ENCODE assay signal across 9 mouse cellular contexts in genomic region chr10:76253536-76253935, GRCm38 (mm10). TPM values are rescaled to one million over a fixed set of nuclear protein-coding genes. Genes with fewer than 3 reads are reported as not detected.
DNase-seq lines count a peak whose midpoint lies in the region; ATAC-seq lines count a peak whose summit lies in the region.
"Had no signal": no experiment of that assay in that cellular context is flagged by ENCODE, and none has a peak within 500 bp of the region (broad histone marks: within the 10 kb centered on the region; RNA-seq: fewer than 3 reads in every experiment).

Gene S100b, plus strand, starts transcription at chr10:76253853.

- no peak within 1 kb of the TSS for H3K4me3 ChIP-seq in limb, embryonic 12.5 days (replicated peaks)
- H3K4me3 ChIP-seq in limb, embryonic 10.5 days = no peak within 1 kb of the TSS
- H3K4me3 ChIP-seq in limb, embryonic 13.5 days = peak within 1 kb of the TSS; percentile 20

- H3K9me3 ChIP-seq in limb, embryonic 12.5 days = no peaks in the 10 kb centered on the region
- no peaks in the 10 kb centered on the region for H3K9me3 ChIP-seq in limb, embryonic 10.5 days (replicated peaks)
- no peaks in the 10 kb centered on the region for H3K9me3 ChIP-seq in limb, embryonic 13.5 days

- H3K4me2 ChIP-seq in limb, embryonic 12.5 days = 0 out of 2 replicates have a peak within 1 kb of the TSS, but pooled peaks have one; percentile 4
- peak within 1 kb of the TSS; percentile 40 for H3K4me2 ChIP-seq in limb, embryonic 13.5 days (replicated peaks)

- H3K9ac ChIP-seq in limb, embryonic 12.5 days (replicated peaks) = no peak within 1 kb of the TSS
- peak within 1 kb of the TSS; percentile 31; the same call in 1 of the 2 replicates for H3K9ac ChIP-seq in limb, embryonic 13.5 days

- H3K4me1 ChIP-seq in limb, embryonic 12.5 days (replicated peaks) = peaks cover 12% of the 10 kb centered on the region
- no peaks in the 10 kb centered on the region for H3K4me1 ChIP-seq in limb, embryonic 10.5 days
- peaks cover 16% of the 10 kb centered on the region for H3K4me1 ChIP-seq in limb, embryonic 13.5 days

- H3K27ac ChIP-seq in limb, embryonic 12.5 days = peak within 1 kb of the TSS; percentile 47; the same call in 1 of the 2 replicates
- H3K27ac ChIP-seq in limb, embryonic 10.5 days = no peak within 1 kb of the TSS
- peak within 1 kb of the TSS; percentile 39; the same call in 1 of the 2 replicates for H3K27ac ChIP-seq in limb, embryonic 13.5 days

- DNase-seq in cerebellum, adult 11-12 months = peak; percentile 32
- no peak for DNase-seq in cerebellum, postnatal 4 days (ENCODE audit: low spot score in 2 of 2)
- no peak for DNase-seq in limb, embryonic 10.5 days (ENCODE audit: low spot score)
- DNase-seq in gastrocnemius, postnatal 4 days (ENCODE audit: low spot score in 2 of 2) = peak in 1 of 2 experiments; percentile 63
- no peak for DNase-seq in thymus, postnatal 25 days

- WGBS in limb, embryonic 12.5 days = 56% methylated on average over 4 of the region's 4 CpGs
- WGBS in limb, embryonic 10.5 days = 77% methylated on average over 4 of the region's 4 CpGs
- WGBS in limb, embryonic 13.5 days = 37% methylated on average over 4 of the region's 4 CpGs

- H3K36me3 ChIP-seq in limb, embryonic 12.5 days = no peaks in the 10 kb centered on the region
- H3K36me3 ChIP-seq in limb, embryonic 10.5 days = no peaks in the 10 kb centered on the region
- peaks cover 4% of the 10 kb centered on the region; the same call in 1 of the 2 replicates for H3K36me3 ChIP-seq in limb, embryonic 13.5 days

- ATAC-seq in limb, embryonic 12.5 days (ENCODE audit: insufficient number of reproducible peaks, insufficient read depth, low FRiP score, low TSS enrichment, low read depth) = no peak
- peak; percentile 86 for ATAC-seq in limb, embryonic 13.5 days (ENCODE audit: low FRiP score, low read depth)
- ATAC-seq in inflammation-experienced regulatory T-cells, adult 6 months = no peak

- H3K27me3 ChIP-seq in limb, embryonic 12.5 days = no peaks in the 10 kb centered on the region
- no peaks in the 10 kb centered on the region for H3K27me3 ChIP-seq in limb, embryonic 10.5 days (ENCODE audit: low read depth, poor library complexity, severe bottlenecking)
- no peaks in the 10 kb centered on the region for H3K27me3 ChIP-seq in limb, embryonic 13.5 days

RNA-seq across cellular contexts. Expression of gene S100b, which starts in this region (rescaled TPM):
- polyA plus RNA-seq in limb, embryonic 12.5 days (2016; fragmentation: Nextera tagmentation; extraction: Ambion mirVana) = 0.23 and 0.64 TPM in 2 replicates
- polyA plus RNA-seq in limb, embryonic 10.5 days (2016; fragmentation: Nextera tagmentation; extraction: Ambion mirVana) = not detected in 2 replicates
- 10 to 100 TPM; 13.7 to 15.3 TPM for total RNA-seq in gastrocnemius, postnatal 4 days (2021)
- polyA plus RNA-seq in limb, embryonic 13.5 days (2015; fragmentation: Nextera tagmentation; extraction: Ambion mirVana) = 5.8 and 5.9 TPM in 2 replicates
- polyA plus RNA-seq in inflammation-experienced regulatory T-cells, adult 6 months (2017; shearing (Covaris generic)) = not detected
- total RNA-seq: neutrophil, adult 5-6 weeks had no signal
